Mouse (Mus musculus): ENCODE measurements around the gene Olfr822.
"Not testable (repeated sequence)": the region's sequence is repeated elsewhere in the genome, so short reads cannot be mapped to it uniquely, and the experiment has no call there.

The Olfr822 gene

DNA sequence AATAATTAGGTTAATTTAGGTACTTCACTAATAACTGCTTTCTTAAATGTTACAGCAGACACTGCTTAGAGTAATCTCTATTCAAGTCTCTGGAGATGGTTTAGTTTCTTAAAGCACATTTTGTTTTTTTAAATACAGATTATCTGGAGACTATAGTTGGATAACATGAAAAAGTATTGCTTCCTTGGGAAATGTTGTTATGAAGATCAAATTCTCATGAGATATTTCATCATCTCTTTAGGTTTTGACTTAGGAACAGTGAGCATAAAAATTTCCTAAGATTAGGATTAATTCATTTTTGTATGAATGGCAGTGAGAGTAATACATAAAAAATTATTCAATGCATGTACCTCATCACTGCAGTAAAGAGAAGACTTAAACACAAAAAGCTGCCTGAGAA is at the start of gene Olfr822:
Gene Olfr822 (plus strand): TSS at position 301 of the 400 bp plus-strand sequence.
- DNase-seq (ENCODE audit: low read depth, low spot score): no peak

DNA sequence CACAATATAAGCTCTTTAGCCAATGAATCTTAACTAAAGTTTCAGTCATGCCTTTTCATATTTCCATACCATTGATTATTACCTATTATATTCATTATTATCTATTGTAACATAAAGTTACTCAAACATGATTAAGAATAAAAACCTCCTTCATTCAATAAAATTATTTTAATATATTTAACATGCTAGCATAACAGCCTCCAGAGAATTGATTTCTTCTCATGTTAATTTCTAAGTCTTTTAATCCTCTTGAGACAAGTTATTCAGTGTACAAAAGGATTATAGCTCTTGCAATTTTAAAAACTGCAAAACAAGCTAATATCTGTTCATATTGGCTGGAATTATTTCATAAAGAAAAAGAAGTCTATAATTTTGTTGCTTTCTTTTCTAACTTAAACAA is 41.0 kb upstream of the Olfr822 start, which contains the start of gene Olfr821:
Gene Olfr821 (plus strand): TSS at position 301 of the 400 bp plus-strand sequence.
- no peak for DNase-seq (ENCODE audit: low read depth, low spot score)

DNA sequence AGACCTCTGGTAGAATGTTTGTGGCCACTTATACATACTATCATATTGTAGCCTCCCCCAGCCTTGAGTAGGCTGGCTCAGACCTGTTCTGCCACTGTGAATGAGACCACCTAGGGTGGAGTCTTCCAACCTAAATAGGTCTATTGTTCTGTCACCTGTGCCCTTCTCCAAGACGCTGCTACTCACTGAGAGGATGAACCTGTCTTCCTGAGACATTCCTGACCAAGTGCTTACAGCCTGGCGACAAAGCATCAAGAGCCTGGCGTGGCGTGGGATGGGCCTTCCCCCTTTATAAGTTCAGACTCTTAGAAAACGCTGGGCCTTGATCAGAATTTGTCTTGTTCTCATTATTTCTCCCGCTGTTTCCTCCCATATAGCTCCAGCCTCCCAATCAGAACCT is 33.9 kb upstream of the Olfr822 start:
- peak; percentile 79 for DNase-seq (ENCODE audit: low read depth, low spot score)

DNA sequence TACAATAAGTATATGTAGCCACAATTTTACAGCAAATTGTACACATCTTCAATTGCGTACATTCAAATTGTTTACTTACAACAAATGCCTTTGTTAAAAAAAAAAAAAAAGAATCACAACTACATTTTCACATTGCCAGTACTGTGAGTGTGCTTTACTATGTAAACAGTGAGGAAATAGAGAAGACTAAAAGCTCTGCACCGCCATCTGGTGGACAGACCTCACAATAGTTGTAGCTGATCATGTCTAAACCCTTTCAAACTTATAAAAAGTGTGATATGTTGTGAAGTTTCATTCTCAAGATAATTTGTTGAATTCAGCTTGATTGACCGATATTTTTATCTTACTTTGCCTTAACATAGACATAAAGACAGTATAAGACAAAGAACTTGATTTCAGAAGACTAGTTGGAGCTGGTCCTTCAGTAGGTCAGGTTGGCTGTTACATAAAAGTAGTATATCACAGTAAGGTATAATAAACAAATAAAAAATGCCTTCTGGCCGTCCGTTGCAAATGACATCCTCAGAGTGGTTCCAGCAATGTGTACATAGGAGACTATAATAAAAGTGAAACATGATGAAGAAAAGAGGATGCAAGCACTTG is 21.9 kb downstream of the Olfr822 start:
- peak; percentile 63 for DNase-seq (ENCODE audit: low read depth, low spot score)

DNA sequence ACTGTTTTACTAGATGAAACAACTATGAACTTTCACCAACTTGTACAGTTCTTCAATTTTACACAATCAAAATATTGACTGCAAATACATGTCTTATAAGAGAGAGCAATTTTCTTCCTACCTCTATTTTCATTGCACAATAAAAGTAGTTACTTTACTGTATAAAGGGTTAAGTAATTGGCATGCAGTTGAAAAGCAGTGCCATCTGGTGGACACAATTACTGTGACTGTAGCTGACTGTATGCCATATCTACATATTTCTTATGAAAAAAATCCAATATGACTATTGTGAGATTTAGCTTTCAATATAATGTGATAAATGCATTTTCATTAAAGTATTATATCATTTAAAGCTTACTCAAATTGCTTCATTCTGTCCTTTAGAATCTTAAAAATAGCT is 25.1 kb downstream of the Olfr822 start:
- peak; percentile 14 for DNase-seq (ENCODE audit: low read depth, low spot score)

DNA sequence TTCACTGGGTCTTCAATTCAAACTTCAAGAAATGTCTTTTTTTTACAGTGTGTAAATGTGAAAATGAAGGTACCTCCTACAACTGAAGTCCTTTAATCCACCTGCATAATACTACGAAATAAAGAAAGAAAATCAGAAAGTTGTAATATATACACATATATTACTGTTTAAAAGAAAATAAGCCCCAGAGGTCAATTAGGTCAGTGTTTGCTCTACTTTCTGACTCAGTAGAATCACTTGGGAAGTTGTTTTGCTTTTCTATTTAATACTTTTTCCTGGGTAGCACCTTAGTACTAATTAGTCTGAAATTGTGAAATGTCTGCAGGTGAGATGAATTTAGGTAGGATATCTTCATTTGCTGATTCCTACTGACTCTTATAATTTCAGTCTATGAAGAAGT is 44.3 kb downstream of the Olfr822 start, which contains the start of gene Olfr823:
Gene Olfr823 (minus strand): TSS at position 101 of the 400 bp plus-strand sequence.
- DNase-seq (ENCODE audit: low read depth, low spot score): not testable (repeated sequence)

DNA sequence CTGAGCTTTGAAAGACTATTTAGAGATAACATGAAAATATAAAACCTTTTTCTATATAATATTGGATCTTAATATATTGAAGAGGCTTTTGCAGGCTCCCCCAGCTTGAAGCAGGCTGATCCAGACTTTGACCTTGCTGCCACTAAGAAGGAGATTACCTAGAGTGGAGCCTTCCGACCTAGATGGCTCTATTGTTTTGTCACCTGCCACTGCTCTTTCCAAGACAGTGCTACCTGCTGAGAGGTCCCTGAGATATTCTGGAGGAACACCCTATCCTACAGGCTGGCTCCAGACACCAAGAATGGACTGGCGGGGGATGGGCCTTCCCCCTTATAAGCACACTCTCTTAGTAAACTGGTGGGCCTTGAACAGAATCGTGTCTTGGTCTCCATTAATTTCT is 45.0 kb downstream of the Olfr822 start:
- DNase-seq (ENCODE audit: low read depth, low spot score): peak; percentile 82
